ENCODE assay signal across 10 mouse cellular contexts in the genomic region with DNA sequence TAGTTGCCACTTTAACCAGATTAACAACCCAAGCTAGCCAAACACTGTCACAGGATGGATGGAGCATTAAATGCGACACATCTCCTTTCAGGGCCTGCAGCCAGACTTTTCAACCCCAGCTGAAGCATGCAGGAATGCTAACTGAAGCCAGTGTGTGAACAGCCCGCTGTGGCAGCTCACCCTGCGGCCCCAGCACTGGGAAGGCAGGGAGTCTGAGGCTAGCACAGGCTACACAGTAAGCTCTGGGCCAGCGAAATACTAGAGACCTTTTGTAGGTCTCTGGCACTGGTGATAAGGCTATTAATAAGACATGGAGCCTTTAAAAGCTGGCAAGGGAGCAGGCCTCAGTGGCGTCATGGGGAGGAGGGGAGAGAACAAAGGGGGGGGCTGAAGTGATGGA. TPM values are rescaled to one million over a fixed set of nuclear protein-coding genes. Genes with fewer than 3 reads are reported as not detected.
A peak's percentile ranks its signal among the peaks of the same experiment; 100 is the strongest.
DNase-seq lines count a peak whose midpoint lies in the region; ATAC-seq lines count a peak whose summit lies in the region.
"Had no signal": no experiment of that assay in that cellular context is flagged by ENCODE, and none has a peak within 500 bp of the region (broad histone marks: within the 10 kb centered on the region; RNA-seq: fewer than 3 reads in every experiment).

No protein-coding gene starts in this region.

- H3K4me1 ChIP-seq in hindbrain, embryonic 10.5 days (replicated peaks): peaks cover 21% of the 10 kb centered on the region
- H3K4me1 ChIP-seq in hindbrain, embryonic 11.5 days (replicated peaks; ENCODE audit: control insufficient read depth, insufficient read depth, low read length): no peaks in the 10 kb centered on the region
- H3K4me1 ChIP-seq in forebrain, embryonic 16.5 days (replicated peaks; ENCODE audit: control insufficient read depth, insufficient read depth, low read length): peaks cover 15% of the 10 kb centered on the region
- peaks cover 12% of the 10 kb centered on the region for H3K4me1 ChIP-seq in midbrain, embryonic 16.5 days (ENCODE audit: control insufficient read depth, insufficient read depth, low read length)

- 50% methylated on average over 5 of the region's 5 CpGs for WGBS in hindbrain, embryonic 10.5 days
- WGBS in hindbrain, embryonic 11.5 days: 48% methylated on average over 5 of the region's 5 CpGs
- WGBS in forebrain, embryonic 16.5 days: 16% methylated on average over 5 of the region's 5 CpGs
- 35% methylated on average over 5 of the region's 5 CpGs for WGBS in midbrain, embryonic 16.5 days

- no peak for ATAC-seq in hindbrain, embryonic 11.5 days (ENCODE audit: low FRiP score)
- ATAC-seq in forebrain, embryonic 16.5 days: peak; percentile 68
- ATAC-seq in midbrain, embryonic 16.5 days: peak; percentile 25; the same call in 1 of the 2 replicates

- H3K27ac ChIP-seq in hindbrain, embryonic 10.5 days: peak overlapping the region; percentile 67; the same call in 1 of the 2 replicates
- no peak overlapping the region for H3K27ac ChIP-seq in hindbrain, embryonic 11.5 days (ENCODE audit: low read depth, low read length)
- H3K27ac ChIP-seq in forebrain, embryonic 16.5 days (ENCODE audit: low read length): 0 out of 2 replicates have a peak overlapping the region, but pooled peaks have one; percentile 29
- 0 out of 2 replicates have a peak overlapping the region, but pooled peaks have one; percentile 67 for H3K27ac ChIP-seq in midbrain, embryonic 16.5 days (ENCODE audit: low read length)

- H3K27me3 ChIP-seq in hindbrain, embryonic 10.5 days (ENCODE audit: insufficient read depth, poor library complexity, severe bottlenecking): no peaks in the 10 kb centered on the region
- no peaks in the 10 kb centered on the region for H3K27me3 ChIP-seq in hindbrain, embryonic 11.5 days (ENCODE audit: control insufficient read depth, insufficient read depth, low read length)
- H3K27me3 ChIP-seq in forebrain, embryonic 16.5 days (replicated peaks; ENCODE audit: control insufficient read depth, insufficient read depth, low read length): no peaks in the 10 kb centered on the region
- no peaks in the 10 kb centered on the region for H3K27me3 ChIP-seq in midbrain, embryonic 16.5 days (ENCODE audit: control insufficient read depth, insufficient read depth, low read depth, low read length)

- no peaks in the 10 kb centered on the region for H3K36me3 ChIP-seq in hindbrain, embryonic 10.5 days
- H3K36me3 ChIP-seq in hindbrain, embryonic 11.5 days (ENCODE audit: control insufficient read depth, insufficient read depth, low read length): no peaks in the 10 kb centered on the region
- no peaks in the 10 kb centered on the region for H3K36me3 ChIP-seq in forebrain, embryonic 16.5 days (ENCODE audit: control insufficient read depth, insufficient read depth)
- no peaks in the 10 kb centered on the region for H3K36me3 ChIP-seq in midbrain, embryonic 16.5 days (ENCODE audit: control insufficient read depth, insufficient read depth, low read length)

- intact Hi-C loops in heart, postnatal 10 days (cut with DNase I): no loop called here

- no peak overlapping the region for H3K4me3 ChIP-seq in hindbrain, embryonic 10.5 days
- H3K4me3 ChIP-seq in hindbrain, embryonic 11.5 days (ENCODE audit: low read depth, low read length): no peak overlapping the region
- H3K4me3 ChIP-seq in forebrain, embryonic 16.5 days (replicated peaks; ENCODE audit: low read length): no peak overlapping the region
- H3K4me3 ChIP-seq in midbrain, embryonic 16.5 days (ENCODE audit: low read depth, low read length): no peak overlapping the region
- H3K4me3 ChIP-seq: myocyte had no signal

- DNase-seq in hindbrain, embryonic 10.5 days (ENCODE audit: low spot score): no peak
- DNase-seq in hindbrain, embryonic 11.5 days (ENCODE audit: low spot score): no peak
- peak; percentile 35 to 43 for DNase-seq in heart, postnatal 10 days
- no peak for DNase-seq in testis, postnatal 14 days (ENCODE audit: low spot score)
- DNase-seq in urinary bladder, postnatal 14 days (ENCODE audit: low spot score): no peak
- DNase-seq in layer of hippocampus, postnatal 14 days (ENCODE audit: low spot score in 2 of 2): no peak
- DNase-seq: kidney, adult 18-20 months had no signal

- H3K9ac ChIP-seq in hindbrain, embryonic 11.5 days (ENCODE audit: low read depth, low read length): no peak overlapping the region
- 0 out of 2 replicates have a peak overlapping the region, but pooled peaks have one; percentile 2 for H3K9ac ChIP-seq in forebrain, embryonic 16.5 days (replicated peaks; ENCODE audit: low read depth, low read length)
- H3K9ac ChIP-seq in midbrain, embryonic 16.5 days (ENCODE audit: low read depth, low read length): 0 out of 2 replicates have a peak overlapping the region, but pooled peaks have one; percentile 35

- H3K4me2 ChIP-seq in hindbrain, embryonic 11.5 days (replicated peaks; ENCODE audit: low read depth, low read length): no peak overlapping the region
- H3K4me2 ChIP-seq in forebrain, embryonic 16.5 days (ENCODE audit: low read length): no peak overlapping the region
- no peak overlapping the region for H3K4me2 ChIP-seq in midbrain, embryonic 16.5 days (ENCODE audit: low read length)

- H3K9me3 ChIP-seq in hindbrain, embryonic 10.5 days: no peaks in the 10 kb centered on the region
- H3K9me3 ChIP-seq in hindbrain, embryonic 11.5 days (ENCODE audit: control insufficient read depth, low read length): no peaks in the 10 kb centered on the region
- no peaks in the 10 kb centered on the region for H3K9me3 ChIP-seq in forebrain, embryonic 16.5 days (ENCODE audit: control insufficient read depth, low read length)
- H3K9me3 ChIP-seq in midbrain, embryonic 16.5 days (replicated peaks; ENCODE audit: control insufficient read depth, low read length, poor library complexity, severe bottlenecking): no peaks in the 10 kb centered on the region

RNA-seq across cellular contexts. Expression of a gene that starts 49.1 kb away (rescaled TPM):
- polyA plus RNA-seq in hindbrain, embryonic 10.5 days (2016; fragmentation: Nextera tagmentation; extraction: Ambion mirVana): 38.3 and 44.5 TPM in 2 replicates
- 44.3 and 46.9 TPM in 2 replicates for polyA plus RNA-seq in hindbrain, embryonic 11.5 days (2014; fragmentation: Nextera tagmentation; extraction: Ambion mirVana)
- 60.9 and 63.5 TPM in 2 replicates for polyA plus RNA-seq in forebrain, embryonic 16.5 days (2015; fragmentation: Nextera tagmentation; extraction: Ambion mirVana)
- total RNA-seq in heart, postnatal 10 days (2021): 10 to 100 TPM; 74.1 to 75.8 TPM
- 59.6 and 60.2 TPM in 2 replicates for polyA plus RNA-seq in midbrain, embryonic 16.5 days (2015; fragmentation: Nextera tagmentation; extraction: Ambion mirVana)
- total RNA-seq in layer of hippocampus, postnatal 14 days (2021): 100 to 1,000 TPM in 1 of 2 experiments, 10 to 100 TPM in 1; 99.3 to 109 TPM

Comparison
In these comparisons a context has a peak if more than half of its experiments do, and no peak if none do; other contexts are left out.
1. DNase-seq: peak in heart, postnatal 10 days (2 of 2); none in hindbrain, embryonic 10.5 days (single experiment), hindbrain, embryonic 11.5 days (single experiment), testis, postnatal 14 days (single experiment), urinary bladder, postnatal 14 days (single experiment) and layer of hippocampus, postnatal 14 days (0 of 2).